Mouse (Mus musculus) cerebellum, postnatal 14 days (tissue): Measurements from ENCODE around the gene Scrt2.
A peak's percentile ranks its signal among the peaks of the same experiment; 100 is the strongest.
"Not testable (repeated sequence)": the region's sequence is repeated elsewhere in the genome, so short reads cannot be mapped to it uniquely, and the experiment has no call there.

Source experiments
- DNase-seq, 2 experiments: peaks; one replicate each; pipeline ENCODE4 v3.0.0; 2021; ENCODE audit warnings: mixed read lengths in 2 of 2

Scrt2 gene

GRCm38 (mm10) chr2:152080685-152081541 lies at the start of gene Scrt2:
Scrt2 (plus strand) TSS chr2:152081529.
- peak; percentile 71 to 73 for DNase-seq

GRCm38 (mm10) chr2:152040101-152040500 lies 41.2 kb upstream of the Scrt2 start:
- peak; percentile 45 to 49 for DNase-seq

- no peak for DNase-seq
Observed at GRCm38 (mm10) chr2:152047116-152048002, 34.0 kb upstream of the Scrt2 start.

GRCm38 (mm10) chr2:152048003-152048980 lies 33.0 kb upstream of the Scrt2 start:
- peak in 1 of 2 experiments; percentile 64 for DNase-seq

- peak in 1 of 2 experiments; percentile 28 for DNase-seq
Observed at GRCm38 (mm10) chr2:152048981-152049441, 32.3 kb upstream of the Scrt2 start.

- no peak for DNase-seq
Observed at GRCm38 (mm10) chr2:152049611-152050270, 31.6 kb upstream of the Scrt2 start.

GRCm38 (mm10) chr2:152050316-152050715 lies 31.0 kb upstream of the Scrt2 start:
- DNase-seq: no peak

GRCm38 (mm10) chr2:152051985-152052384 lies 29.3 kb upstream of the Scrt2 start:
- DNase-seq: no peak

GRCm38 (mm10) chr2:152055406-152055805 lies 25.9 kb upstream of the Scrt2 start:
- peak; percentile 85 to 92 for DNase-seq

- peak; percentile 94 to 96 for DNase-seq
Observed at GRCm38 (mm10) chr2:152056368-152057251, 24.7 kb upstream of the Scrt2 start.

GRCm38 (mm10) chr2:152057252-152057563 lies 24.1 kb upstream of the Scrt2 start:
- peak in 1 of 2 experiments; percentile 62 for DNase-seq

GRCm38 (mm10) chr2:152062817-152063216 lies 18.5 kb upstream of the Scrt2 start:
- DNase-seq: not testable (repeated sequence)

- DNase-seq: peak in 1 of 2 experiments; percentile 13
Observed at GRCm38 (mm10) chr2:152068660-152069433, 12.5 kb upstream of the Scrt2 start.

- peak in 1 of 2 experiments; percentile 13 for DNase-seq
Observed at GRCm38 (mm10) chr2:152069434-152069786, 11.9 kb upstream of the Scrt2 start.

- DNase-seq: no peak
Observed at GRCm38 (mm10) chr2:152069941-152070340, 11.4 kb upstream of the Scrt2 start.

- peak; percentile 47 to 61 for DNase-seq
Observed at GRCm38 (mm10) chr2:152074521-152074920, 6.8 kb upstream of the Scrt2 start.

GRCm38 (mm10) chr2:152075294-152075889 lies 5.9 kb upstream of the Scrt2 start:
- DNase-seq: peak; percentile 86 to 89

GRCm38 (mm10) chr2:152077337-152077736 lies 4.0 kb upstream of the Scrt2 start:
- DNase-seq: peak in 1 of 2 experiments; percentile 17
